Mouse (Mus musculus) lung, adult 2 months (tissue): ENCODE measurements at regions not wholly inside any gene's neighbourhood (a gene's known extent, or its start where the extent isn't known, plus 50 kb on each side); places are given as distances from the start of the nearest gene placed in this dataset.

Experiments used
- CTCF ChIP-seq: fragments of 200-500 bp; IDR thresholded peaks from 2 replicates; pipeline ENCODE4 v1.5.1; 2011; ENCODE audit warnings: mild to moderate bottlenecking, low read length, control low read depth; ENCODE audit not compliant: insufficient read depth
- POLR2A ChIP-seq: fragments of 200-500 bp; IDR thresholded peaks from 2 replicates; pipeline ENCODE4 v1.6.1; 2011; ENCODE audit warnings: low read depth, mild to moderate bottlenecking, control low read depth, low read length, borderline replicate concordance; ENCODE audit errors: extremely low read depth

DNA sequence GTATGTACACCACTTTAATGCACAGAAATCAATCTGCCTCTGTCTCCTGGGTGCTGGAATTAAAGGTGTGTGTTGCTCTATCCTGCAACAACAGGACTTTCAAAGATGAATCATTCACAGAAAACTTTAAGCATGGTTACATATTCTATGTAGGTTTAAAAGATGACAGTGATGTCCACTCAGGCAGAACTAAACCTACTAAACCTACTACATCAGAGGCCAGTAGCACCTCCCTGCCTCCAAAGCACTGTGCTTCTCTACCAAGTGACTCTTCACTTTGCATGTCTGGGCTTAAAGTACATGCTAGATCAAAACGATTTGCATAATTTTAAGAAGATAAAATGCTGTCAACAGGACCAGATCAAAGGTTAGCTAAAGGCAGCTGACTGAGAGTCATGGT is 156.0 kb upstream of the Cttnbp2 start:
- TF ChIP-seq CTCF = no peak
- TF ChIP-seq POLR2A = no peak
